Mouse (Mus musculus) intestine, embryonic 16.5 days (tissue): ENCODE results near the gene Pim3. TPM values are rescaled to one million over a fixed set of nuclear protein-coding genes. Genes with fewer than 3 reads are reported as not detected.
A peak's percentile ranks its signal among the peaks of the same experiment; 100 is the strongest.

ENCODE experiments used
- ATAC-seq: fragments of 200-750 bp; cut with Nextera tagmentation; 2 replicates; pipeline ENCODE4 v1.8.0; 2017; ENCODE audit warnings: moderate TSS enrichment, moderate library complexity
- H3K27ac ChIP-seq: fragments of 300-500 bp; sonication (generic); 2 replicates; pipeline ENCODE4 v1.5.1; 2014; ENCODE audit warnings: mild to moderate bottlenecking, low read length
- H3K27me3 ChIP-seq: fragments of 300-500 bp; sonication (generic); replicated peaks from 2 replicates; pipeline ENCODE4 v1.6.1; 2014; ENCODE audit warnings: low read length, control low read depth, mixed read lengths; ENCODE audit not compliant: control insufficient read depth, insufficient read depth
- H3K36me3 ChIP-seq: fragments of 300-500 bp; sonication (generic); 2 replicates; pipeline ENCODE4 v1.6.1; 2014; ENCODE audit warnings: low read length, control low read depth; ENCODE audit not compliant: control insufficient read depth, insufficient read depth
- H3K4me1 ChIP-seq: fragments of 300-500 bp; sonication (generic); 2 replicates; pipeline ENCODE4 v1.6.1; 2014; ENCODE audit warnings: low read length, control low read depth, mixed read lengths; ENCODE audit not compliant: control insufficient read depth, insufficient read depth
- H3K4me2 ChIP-seq: fragments of 300-500 bp; sonication (generic); 2 replicates; pipeline ENCODE4 v1.6.1; 2014; ENCODE audit warnings: low read depth, low read length, control low read depth
- H3K4me3 ChIP-seq: fragments of 300-500 bp; sonication (generic); 2 replicates; pipeline ENCODE4 v1.5.1; 2014; ENCODE audit warnings: mild to moderate bottlenecking, low read length
- H3K9ac ChIP-seq: fragments of 300-500 bp; sonication (generic); 2 replicates; pipeline ENCODE4 v1.6.1; 2014; ENCODE audit warnings: low read depth, low read length
- H3K9me3 ChIP-seq: fragments of 300-500 bp; sonication (generic); 2 replicates; pipeline ENCODE4 v1.6.1; 2016; ENCODE audit warnings: low read length, control low read depth; ENCODE audit not compliant: control insufficient read depth
- WGBS: fragments of 180-500 bp; shearing (Covaris S2); extraction: QIAGEN DNeasy Blood & Tissue Kit; methylation state at CpG from one replicate; pipeline ENCODE4 v1.1.7; 2014; 5-methylcytosine and 5-hydroxymethylcytosine counted together
- polyA plus RNA-seq: library from polyadenylated mRNA; unstranded; fragments of >200 nt; fragmentation: Nextera tagmentation; extraction: Ambion mirVana; gene quantifications from 2 replicates; pipeline ENCODE4 v1.2.1, GENCODE M21; 2015

Gene Pim3
- polyA plus RNA-seq, 1 experiment from 2014 or later: 46.3 TPM

DNA sequence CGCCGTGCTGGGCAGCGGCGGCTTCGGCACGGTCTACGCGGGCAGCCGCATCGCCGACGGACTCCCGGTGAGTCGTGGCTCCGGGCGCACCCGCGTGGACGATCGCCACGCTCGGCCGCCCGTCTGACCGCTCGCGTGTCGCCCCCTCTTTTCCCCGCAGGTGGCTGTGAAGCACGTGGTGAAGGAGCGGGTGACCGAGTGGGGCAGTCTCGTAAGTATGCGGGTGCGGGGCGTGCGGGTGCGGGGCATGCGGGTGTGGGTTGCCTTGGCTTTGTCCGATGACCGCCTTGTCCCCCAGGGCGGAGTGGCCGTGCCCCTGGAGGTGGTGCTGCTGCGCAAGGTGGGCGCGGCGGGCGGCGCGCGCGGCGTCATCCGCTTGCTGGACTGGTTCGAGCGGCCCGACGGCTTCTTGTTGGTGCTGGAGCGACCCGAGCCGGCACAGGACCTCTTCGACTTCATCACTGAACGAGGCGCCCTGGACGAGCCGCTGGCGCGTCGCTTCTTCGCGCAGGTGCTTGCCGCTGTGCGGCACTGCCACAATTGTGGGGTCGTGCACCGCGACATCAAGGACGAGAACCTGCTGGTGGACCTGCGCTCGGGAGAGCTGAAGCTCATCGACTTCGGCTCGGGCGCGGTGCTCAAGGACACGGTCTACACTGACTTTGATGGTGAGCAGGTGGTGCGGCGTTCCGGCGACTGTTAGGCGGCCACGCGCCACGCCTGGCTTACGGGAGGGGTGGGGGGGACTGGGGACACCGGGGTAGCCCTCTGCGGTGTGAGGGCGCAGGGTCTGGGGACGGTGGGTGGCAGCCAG lies 1.1 kb downstream of the Pim3 start:
- Histone ChIP-seq H3K9ac (peak overlapping the region; percentile 95), H3K27me3 (no peaks in the 10 kb centered on the region), H3K4me3 (peak overlapping the region; percentile 91), H3K4me2 (peak overlapping the region; percentile 88), H3K36me3 (peaks cover 11% of the 10 kb centered on the region), H3K27ac (peak overlapping the region; percentile 97), H3K9me3 (no peaks in the 10 kb centered on the region), H3K4me1 (peaks cover 37% of the 10 kb centered on the region)
- ATAC-seq: peak; percentile 1; the same call in 1 of the 2 replicates
- under 1% methylated on average over 97 of the region's 98 CpGs for WGBS

DNA sequence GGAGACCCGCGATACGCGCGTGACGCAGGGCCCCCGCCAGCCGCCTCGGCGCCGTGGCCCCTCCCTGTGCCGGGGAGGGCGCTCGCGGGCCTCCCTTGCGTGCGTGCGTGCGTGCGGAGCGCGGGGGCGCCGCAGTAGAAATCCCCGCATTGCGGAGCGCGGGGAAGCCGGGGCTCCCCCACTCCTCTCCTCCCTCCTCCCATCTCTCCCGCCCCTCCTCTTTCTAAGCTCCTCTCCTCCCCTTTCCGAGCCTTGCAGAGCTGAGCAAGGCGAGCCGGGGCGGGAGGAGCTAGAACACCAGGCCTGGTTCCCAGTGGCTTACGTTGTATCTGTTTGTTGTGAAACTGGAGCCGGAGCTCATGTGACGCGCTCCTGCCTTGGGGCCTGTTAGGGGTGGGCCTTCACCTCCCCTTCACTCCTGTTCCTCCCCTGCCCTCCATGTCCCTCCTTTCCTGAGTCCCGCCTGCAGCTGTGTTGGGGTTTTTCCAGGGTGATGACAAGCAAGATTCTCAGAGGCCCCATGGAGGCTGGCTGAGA lies 1.8 kb downstream of the Pim3 start:
- Histone ChIP-seq H3K27me3 (no peaks in the 10 kb centered on the region), H3K9ac (peak overlapping the region; percentile 95), H3K9me3 (no peaks in the 10 kb centered on the region), H3K4me3 (peak overlapping the region; percentile 91), H3K36me3 (peaks cover 11% of the 10 kb centered on the region), H3K4me2 (peak overlapping the region; percentile 88), H3K4me1 (peaks cover 42% of the 10 kb centered on the region), H3K27ac (peak overlapping the region; percentile 97)
- ATAC-seq: peak; percentile 72
- WGBS: under 1% methylated on average over 24 of the region's 39 CpGs

DNA sequence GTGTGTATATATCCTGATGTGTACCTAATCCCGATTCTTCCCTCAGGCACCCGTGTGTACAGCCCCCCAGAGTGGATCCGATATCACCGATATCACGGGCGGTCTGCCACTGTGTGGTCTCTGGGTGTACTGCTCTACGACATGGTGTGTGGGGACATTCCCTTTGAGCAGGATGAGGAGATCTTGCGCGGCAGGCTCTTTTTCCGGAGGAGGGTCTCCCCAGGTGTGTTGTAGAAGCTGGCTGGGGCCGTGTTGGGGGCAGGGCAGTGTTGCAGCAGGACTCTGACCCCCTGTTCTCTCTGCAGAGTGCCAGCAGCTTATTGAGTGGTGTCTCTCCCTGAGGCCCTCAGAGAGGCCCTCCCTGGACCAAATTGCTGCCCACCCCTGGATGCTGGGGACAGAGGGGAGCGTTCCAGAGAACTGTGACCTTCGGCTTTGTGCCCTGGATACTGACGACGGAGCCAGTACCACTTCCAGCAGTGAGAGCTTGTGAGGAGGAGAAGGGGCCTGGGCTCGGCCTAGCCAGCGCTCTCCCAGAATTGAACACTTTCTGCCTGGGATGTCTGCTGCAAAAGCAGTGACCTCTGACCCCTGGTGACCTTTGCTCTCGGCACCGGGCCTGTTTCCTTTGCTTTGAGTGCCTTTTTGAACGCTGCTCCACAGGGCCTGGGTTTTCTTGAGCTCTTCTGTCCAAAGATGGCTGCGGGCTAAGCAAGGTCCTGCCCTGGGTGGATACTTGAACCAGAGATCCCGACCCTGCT lies 2.5 kb downstream of the Pim3 start:
- peaks cover 42% of the 10 kb centered on the region for H3K4me1 ChIP-seq
- no peak for ATAC-seq
- H3K27me3 ChIP-seq: no peaks in the 10 kb centered on the region
- H3K27ac ChIP-seq: peak overlapping the region; percentile 97
- H3K9me3 ChIP-seq: no peaks in the 10 kb centered on the region
- peak overlapping the region; percentile 88 for H3K4me2 ChIP-seq
- peak overlapping the region; percentile 91 for H3K4me3 ChIP-seq
- H3K36me3 ChIP-seq: peaks cover 11% of the 10 kb centered on the region
- WGBS: 23% methylated on average over 22 of the region's 22 CpGs
- H3K9ac ChIP-seq: peak overlapping the region; percentile 95

DNA sequence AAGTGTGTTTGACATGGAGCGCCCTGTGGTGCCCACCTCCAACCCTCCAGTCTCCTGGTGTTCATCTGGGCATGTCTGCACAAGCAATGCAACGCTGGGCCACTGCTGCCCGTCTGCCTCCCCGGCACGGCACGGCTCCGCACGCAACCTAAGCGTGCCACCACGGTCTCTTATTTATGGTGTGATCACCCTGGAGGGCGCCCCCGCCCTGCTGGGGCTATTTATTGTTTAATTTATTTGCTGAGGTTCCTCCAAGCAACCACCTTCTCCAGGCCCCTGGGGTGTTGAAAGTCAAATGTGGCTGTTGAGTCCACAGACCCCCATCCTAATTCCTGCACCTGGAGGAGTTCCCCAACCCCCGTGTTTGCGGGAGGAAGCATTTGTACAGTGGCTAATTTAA lies 3.1 kb downstream of the Pim3 start:
- peak overlapping the region; percentile 91 for H3K4me3 ChIP-seq
- peak overlapping the region; percentile 88 for H3K4me2 ChIP-seq
- peaks cover 42% of the 10 kb centered on the region for H3K4me1 ChIP-seq
- peak overlapping the region; percentile 97 for H3K27ac ChIP-seq
- H3K27me3 ChIP-seq: no peaks in the 10 kb centered on the region
- H3K9me3 ChIP-seq: no peaks in the 10 kb centered on the region
- peak overlapping the region; percentile 95 for H3K9ac ChIP-seq
- ATAC-seq: no peak
- WGBS: 71% methylated on average over 14 of the region's 14 CpGs
- H3K36me3 ChIP-seq: peaks cover 11% of the 10 kb centered on the region

DNA sequence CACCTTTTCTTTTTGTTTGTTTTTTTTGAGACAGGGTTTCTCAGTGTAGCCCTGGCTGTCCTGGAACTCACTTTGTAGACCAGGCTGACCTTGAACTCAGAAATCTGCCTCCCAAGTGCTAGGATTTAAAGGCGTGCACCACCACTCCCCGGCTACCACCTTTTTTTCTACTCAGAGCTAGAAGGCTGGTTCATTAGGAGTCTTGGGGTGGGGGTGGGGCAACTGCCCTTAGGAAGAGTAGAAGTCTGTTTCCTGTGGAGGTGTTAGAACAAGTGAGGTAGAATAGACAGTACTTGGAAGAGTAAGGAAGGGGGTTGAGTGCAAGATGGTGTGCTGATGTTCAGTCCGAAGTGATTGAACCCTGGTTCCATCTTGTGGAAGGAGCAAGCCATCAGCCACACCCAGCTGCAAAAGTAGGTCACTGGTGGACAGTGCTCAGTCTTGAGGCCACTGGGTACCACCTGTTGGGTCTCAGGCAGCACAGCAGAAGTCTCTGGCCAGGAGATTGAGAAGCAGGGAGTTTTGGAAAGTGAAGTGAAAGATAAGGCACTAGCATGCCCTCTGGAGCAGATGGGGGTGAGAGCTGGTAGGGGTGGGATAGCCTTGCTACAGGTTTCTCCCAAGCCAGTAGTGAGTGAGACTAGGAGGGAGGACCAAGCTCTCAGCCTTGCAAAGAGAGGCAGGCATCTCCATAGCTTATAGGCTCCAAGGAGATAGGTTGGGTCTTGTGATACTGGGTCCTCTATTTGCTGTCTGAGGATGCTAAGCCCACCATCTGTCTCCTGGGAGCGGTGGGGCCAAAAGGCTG lies 4.1 kb downstream of the Pim3 start:
- Histone ChIP-seq H3K27ac (peak overlapping the region; percentile 61; the same call in 1 of the 2 replicates), H3K27me3 (no peaks in the 10 kb centered on the region), H3K9me3 (no peaks in the 10 kb centered on the region), H3K9ac (no peak overlapping the region), H3K36me3 (peaks cover 11% of the 10 kb centered on the region), H3K4me3 (no peak overlapping the region), H3K4me1 (peaks cover 42% of the 10 kb centered on the region), H3K4me2 (no peak overlapping the region)
- no peak for ATAC-seq
- WGBS: 69% methylated on average over 4 of the region's 4 CpGs

DNA sequence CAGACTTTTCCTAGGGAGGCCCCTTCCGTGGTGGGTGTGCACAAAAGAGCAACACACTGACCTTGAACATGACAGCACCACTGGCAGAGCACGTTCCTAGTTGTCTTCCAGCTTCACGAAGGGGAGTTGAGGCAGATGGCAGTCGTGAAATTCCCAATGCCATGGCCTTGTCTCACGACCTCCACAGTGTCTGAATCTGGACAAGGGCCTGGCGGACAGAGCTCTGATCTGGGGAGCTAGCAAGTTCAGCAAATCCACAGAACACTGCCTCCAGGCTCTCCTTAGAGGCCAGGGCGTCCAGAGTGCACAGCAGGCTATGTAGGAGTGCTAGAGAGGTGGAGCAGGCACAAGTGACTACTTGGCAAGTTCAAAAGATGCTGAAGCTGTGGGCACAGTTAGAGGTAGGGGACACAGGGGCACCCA lies 5.0 kb downstream of the Pim3 start:
- H3K9ac ChIP-seq: peak overlapping the region; percentile 19; the same call in 1 of the 2 replicates
- no peak for ATAC-seq
- peaks cover 42% of the 10 kb centered on the region for H3K4me1 ChIP-seq
- H3K9me3 ChIP-seq: no peaks in the 10 kb centered on the region
- H3K27ac ChIP-seq: peak overlapping the region; percentile 61
- peaks cover 11% of the 10 kb centered on the region for H3K36me3 ChIP-seq
- WGBS: 40% methylated on average over 7 of the region's 7 CpGs
- H3K4me3 ChIP-seq: no peak overlapping the region
- no peaks in the 10 kb centered on the region for H3K27me3 ChIP-seq
- H3K4me2 ChIP-seq: no peak overlapping the region

DNA sequence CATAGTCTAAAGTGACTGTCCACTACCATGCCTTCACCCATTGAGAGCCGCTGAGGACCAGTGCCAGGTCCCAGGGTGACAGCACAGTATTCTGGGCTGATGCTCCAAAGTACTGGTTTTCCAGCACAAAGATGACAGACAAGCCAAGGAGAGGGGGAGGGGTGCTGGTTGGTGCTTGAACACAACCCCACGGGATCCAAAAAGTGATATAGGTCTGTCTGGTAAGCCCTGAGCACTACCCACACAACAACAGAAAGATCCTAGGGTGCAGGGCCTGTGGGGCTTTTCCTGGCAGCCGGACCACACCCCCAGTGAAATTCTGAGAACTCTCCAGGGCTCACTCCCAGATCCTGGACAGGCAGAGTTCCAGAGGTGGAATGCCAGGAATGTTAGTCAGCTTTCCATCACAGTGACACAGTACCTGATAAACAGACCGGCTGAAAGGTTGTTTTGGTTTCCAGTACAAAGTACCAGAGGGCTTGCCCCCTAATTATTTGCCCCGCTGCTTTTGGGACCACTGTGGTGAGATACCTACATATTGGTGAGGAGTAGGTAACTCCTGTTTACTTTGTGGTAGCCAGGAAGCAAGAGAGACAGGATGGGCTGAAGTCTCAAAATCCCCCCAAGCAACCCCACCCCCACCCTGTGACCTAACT lies 5.5 kb downstream of the Pim3 start:
- ATAC-seq: no peak
- WGBS: 18% methylated on average over 5 of the region's 5 CpGs
- no peak overlapping the region for H3K4me3 ChIP-seq
- H3K27me3 ChIP-seq: no peaks in the 10 kb centered on the region
- no peak overlapping the region for H3K4me2 ChIP-seq
- peaks cover 11% of the 10 kb centered on the region for H3K36me3 ChIP-seq
- peak overlapping the region; percentile 19; the same call in 1 of the 2 replicates for H3K9ac ChIP-seq
- no peaks in the 10 kb centered on the region for H3K9me3 ChIP-seq
- H3K27ac ChIP-seq: peak overlapping the region; percentile 61
- peaks cover 42% of the 10 kb centered on the region for H3K4me1 ChIP-seq

DNA sequence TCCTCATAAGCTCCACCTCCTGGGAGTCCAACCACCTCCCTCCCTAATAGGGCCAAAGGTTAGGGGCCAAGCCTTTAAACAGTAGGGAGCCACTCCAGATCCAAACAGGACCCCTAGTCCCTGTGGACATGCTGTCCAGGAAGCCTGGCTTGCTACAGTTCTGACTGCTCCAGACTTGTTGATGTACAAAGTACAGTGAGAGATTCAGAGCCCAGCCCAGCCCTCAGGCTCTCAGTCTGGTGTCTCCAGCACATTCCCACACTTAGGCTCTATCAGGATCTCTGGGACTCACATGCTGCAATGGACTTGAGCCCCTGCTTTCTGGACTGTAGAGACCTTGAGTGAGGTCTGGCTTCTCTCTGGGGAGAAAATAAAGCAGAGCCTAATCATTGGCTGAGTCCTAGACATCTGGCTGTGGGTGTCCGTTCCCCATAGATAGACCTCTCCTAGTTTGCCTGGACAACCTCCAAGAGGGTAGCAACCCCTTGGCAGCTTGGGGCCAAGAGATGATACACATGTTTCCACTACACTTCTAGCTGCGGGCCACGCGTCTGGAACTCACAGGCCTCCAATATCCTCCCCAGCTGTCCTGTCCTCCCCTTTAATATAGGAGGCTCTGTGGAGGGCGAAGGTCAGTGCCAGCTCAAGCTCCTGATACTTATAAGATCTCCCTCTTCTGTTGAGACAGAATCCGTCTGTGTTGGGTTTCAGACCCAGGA lies 6.2 kb downstream of the Pim3 start:
- H3K4me2 ChIP-seq: no peak overlapping the region
- H3K9ac ChIP-seq: no peak overlapping the region
- peak overlapping the region; percentile 61 for H3K27ac ChIP-seq
- H3K36me3 ChIP-seq: peaks cover 11% of the 10 kb centered on the region
- ATAC-seq: peak; percentile 32
- no peaks in the 10 kb centered on the region for H3K9me3 ChIP-seq
- H3K4me1 ChIP-seq: peaks cover 42% of the 10 kb centered on the region
- WGBS: 65% methylated on average over 6 of the region's 6 CpGs
- no peaks in the 10 kb centered on the region for H3K27me3 ChIP-seq
- H3K4me3 ChIP-seq: no peak overlapping the region
